Mouse (Mus musculus) lung, embryonic 14.5 days (tissue): ENCODE data around the gene Aox4. TPM values are rescaled to one million over a fixed set of nuclear protein-coding genes. Genes with fewer than 3 reads are reported as not detected.

ENCODE experiments used
- ATAC-seq: fragments of 200-750 bp; cut with Nextera tagmentation; 2 replicates; pipeline ENCODE4 v1.8.0; 2017; ENCODE audit warnings: mild to moderate bottlenecking, moderate TSS enrichment, moderate library complexity; ENCODE audit not compliant: insufficient read depth
- DNase-seq: peaks from one replicate; pipeline ENCODE4 v3.0.0-alpha.2; 2015
- H3K27ac ChIP-seq: fragments of 300-500 bp; sonication (generic); 2 replicates; pipeline ENCODE4 v1.5.1; 2014; ENCODE audit warnings: low read depth, mild to moderate bottlenecking, moderate library complexity
- H3K27me3 ChIP-seq: fragments of 300-500 bp; sonication (generic); 2 replicates; pipeline ENCODE4 v1.6.1; 2014; ENCODE audit warnings: low read length, control low read depth; ENCODE audit not compliant: insufficient read depth
- H3K36me3 ChIP-seq: fragments of 300-500 bp; sonication (generic); 2 replicates; pipeline ENCODE4 v1.6.1; 2014; ENCODE audit warnings: control low read depth; ENCODE audit not compliant: insufficient read depth
- H3K4me1 ChIP-seq: fragments of 300-500 bp; sonication (generic); 2 replicates; pipeline ENCODE4 v1.6.1; 2014; ENCODE audit warnings: antibody characterized with exemption, control low read depth; ENCODE audit not compliant: insufficient read depth
- H3K4me2 ChIP-seq: fragments of 300-500 bp; sonication (generic); 2 replicates; pipeline ENCODE4 v1.6.1; 2014; ENCODE audit warnings: mild to moderate bottlenecking
- H3K4me3 ChIP-seq: fragments of 300-500 bp; sonication (generic); 2 replicates; pipeline ENCODE4 v1.5.1; 2014; ENCODE audit warnings: low read depth, low read length
- H3K9ac ChIP-seq: fragments of 300-500 bp; sonication (generic); 2 replicates; pipeline ENCODE4 v1.6.1; 2014
- H3K9me3 ChIP-seq: fragments of 300-500 bp; sonication (generic); 2 replicates; pipeline ENCODE4 v1.6.1; 2016; ENCODE audit warnings: low read depth, low read length, control low read depth
- CTCF ChIP-seq: IDR thresholded peaks from 2 replicates; pipeline ENCODE4 v1.5.1; 2016; ENCODE audit warnings: antibody characterized with exemption, low read depth
- WGBS: fragments of 180-500 bp; shearing (Covaris S2); extraction: QIAGEN DNeasy Blood & Tissue Kit; methylation state at CpG from one replicate; pipeline ENCODE4 v1.1.7; 2014; 5-methylcytosine and 5-hydroxymethylcytosine counted together
- polyA plus RNA-seq: library from polyadenylated mRNA; unstranded; fragments of >200 nt; fragmentation: Nextera tagmentation; extraction: Ambion mirVana; gene quantifications from 2 replicates; pipeline ENCODE4 v1.2.1, GENCODE M21; 2014

The Aox4 gene
- polyA plus RNA-seq, 1 experiment from 2014 or later, result 0.22 TPM

GRCm38 (mm10) chr1:58278026-58278425, 67.8 kb downstream of the Aox4 start, which contains the start of gene Aox2:
Aox2 (plus strand) TSS chr1:58278326.
- no peak for DNase-seq

GRCm38 (mm10) chr1:58278513-58278912, 68.3 kb downstream of the Aox4 start:
- Histone ChIP-seq H3K4me1 (no peaks in the 10 kb centered on the region), H3K27me3 (no peaks in the 10 kb centered on the region), H3K4me3 (no peak overlapping the region), H3K9ac (no peak overlapping the region), H3K27ac (no peak overlapping the region), H3K36me3 (no peaks in the 10 kb centered on the region), H3K4me2 (no peak overlapping the region), H3K9me3 (no peaks in the 10 kb centered on the region)
- ATAC-seq (no peak), DNase-seq (no peak)
- 59% methylated on average over 7 of the region's 7 CpGs for WGBS
- no peak for TF ChIP-seq CTCF

More at GRCm38 (mm10) chr1:58278026-58278425, 67.8 kb downstream of the Aox4 start, which contains the start of gene Aox2:
- no peaks in the 10 kb centered on the region for H3K36me3 ChIP-seq
- no peak within 1 kb of the TSS for H3K9ac ChIP-seq
- WGBS, result 76% methylated on average over 5 of the region's 5 CpGs
- H3K4me1 ChIP-seq, result no peaks in the 10 kb centered on the region
- no peaks in the 10 kb centered on the region for H3K27me3 ChIP-seq
- ATAC-seq, result no peak
- H3K4me3 ChIP-seq, result no peak within 1 kb of the TSS
- no peak within 1 kb of the TSS for H3K27ac ChIP-seq
- H3K9me3 ChIP-seq, result no peaks in the 10 kb centered on the region
- H3K4me2 ChIP-seq, result no peak within 1 kb of the TSS
- no peak for TF ChIP-seq CTCF

GRCm38 (mm10) chr1:58280381-58280780, 70.2 kb downstream of the Aox4 start:
- no peak overlapping the region for H3K9ac ChIP-seq
- no peak overlapping the region for H3K27ac ChIP-seq
- no peak overlapping the region for H3K4me2 ChIP-seq
- no peaks in the 10 kb centered on the region for H3K9me3 ChIP-seq
- H3K36me3 ChIP-seq, result no peaks in the 10 kb centered on the region
- H3K27me3 ChIP-seq, result no peaks in the 10 kb centered on the region
- H3K4me1 ChIP-seq, result no peaks in the 10 kb centered on the region
- ATAC-seq (no peak), DNase-seq (no peak)
- WGBS, result 71% methylated on average over 4 of the region's 4 CpGs
- H3K4me3 ChIP-seq, result no peak overlapping the region
- no peak for TF ChIP-seq CTCF

- DNase-seq (no peak), ATAC-seq (no peak)
- Histone ChIP-seq H3K36me3 (no peaks in the 10 kb centered on the region), H3K27me3 (no peaks in the 10 kb centered on the region), H3K27ac (no peak overlapping the region), H3K9ac (no peak overlapping the region), H3K9me3 (no peaks in the 10 kb centered on the region), H3K4me3 (no peak overlapping the region), H3K4me1 (no peaks in the 10 kb centered on the region), H3K4me2 (no peak overlapping the region)
- WGBS, result 64% methylated on average over 13 of the region's 13 CpGs
- no peak for TF ChIP-seq CTCF
These were observed 70.9 kb downstream of the Aox4 start for GRCm38 (mm10) chr1:58280939-58281624.

DNA sequence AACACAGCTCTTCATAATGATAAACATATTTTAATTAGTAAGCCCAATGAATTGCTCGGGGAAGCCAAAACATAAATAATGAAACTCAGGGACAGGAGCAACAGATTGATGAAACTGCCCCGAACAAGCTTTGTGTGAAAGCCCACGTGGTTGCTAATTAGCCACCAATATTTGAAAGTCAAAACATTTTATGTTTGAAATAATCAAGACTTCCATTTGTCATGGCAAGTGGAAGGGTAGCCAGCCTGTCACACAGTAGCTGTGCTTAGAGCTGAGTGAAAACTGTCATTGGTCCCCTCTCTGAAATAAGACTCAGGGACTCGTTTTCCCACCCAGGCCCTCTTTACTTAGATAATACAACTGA, 71.4 kb downstream of the Aox4 start:
- 63% methylated on average over 4 of the region's 4 CpGs for WGBS

GRCm38 (mm10) chr1:58284505-58284904, 74.3 kb downstream of the Aox4 start:
- Histone ChIP-seq H3K9me3 (no peaks in the 10 kb centered on the region), H3K36me3 (no peaks in the 10 kb centered on the region), H3K27me3 (no peaks in the 10 kb centered on the region), H3K4me1 (no peaks in the 10 kb centered on the region), H3K4me2 (no peak overlapping the region), H3K9ac (no peak overlapping the region), H3K27ac (no peak overlapping the region), H3K4me3 (no peak overlapping the region)
- WGBS, result 37% methylated on average over 7 of the region's 7 CpGs
- DNase-seq (no peak), ATAC-seq (no peak)
- no peak for TF ChIP-seq CTCF

More for the DNA sequence above, 71.4 kb downstream of the Aox4 start:
- no peak for TF ChIP-seq CTCF
- DNase-seq (no peak), ATAC-seq (no peak)
- Histone ChIP-seq H3K9me3 (no peaks in the 10 kb centered on the region), H3K27ac (no peak overlapping the region), H3K4me2 (no peak overlapping the region), H3K4me3 (no peak overlapping the region), H3K36me3 (no peaks in the 10 kb centered on the region), H3K4me1 (no peaks in the 10 kb centered on the region), H3K9ac (no peak overlapping the region), H3K27me3 (no peaks in the 10 kb centered on the region)

- H3K9me3 ChIP-seq, result no peaks in the 10 kb centered on the region
- H3K27me3 ChIP-seq, result no peaks in the 10 kb centered on the region
- peaks cover 5% of the 10 kb centered on the region; the same call in 1 of the 2 replicates for H3K4me1 ChIP-seq
- no peak overlapping the region for H3K9ac ChIP-seq
- WGBS, result 74% methylated on average over 3 of the region's 3 CpGs
- ATAC-seq (no peak), DNase-seq (no peak)
- no peak for TF ChIP-seq CTCF
- no peaks in the 10 kb centered on the region for H3K36me3 ChIP-seq
- H3K27ac ChIP-seq, result no peak overlapping the region
- H3K4me2 ChIP-seq, result no peak overlapping the region
- H3K4me3 ChIP-seq, result no peak overlapping the region
These were observed 77.9 kb downstream of the Aox4 start for GRCm38 (mm10) chr1:58288091-58288490.
